Mouse (Mus musculus): ENCODE results near the gene Armc12. TPM values are rescaled to one million over a fixed set of nuclear protein-coding genes. Genes with fewer than 3 reads are reported as not detected.

The Armc12 gene
- total RNA-seq, 2 experiments from 2014 or later = not detected

DNA sequence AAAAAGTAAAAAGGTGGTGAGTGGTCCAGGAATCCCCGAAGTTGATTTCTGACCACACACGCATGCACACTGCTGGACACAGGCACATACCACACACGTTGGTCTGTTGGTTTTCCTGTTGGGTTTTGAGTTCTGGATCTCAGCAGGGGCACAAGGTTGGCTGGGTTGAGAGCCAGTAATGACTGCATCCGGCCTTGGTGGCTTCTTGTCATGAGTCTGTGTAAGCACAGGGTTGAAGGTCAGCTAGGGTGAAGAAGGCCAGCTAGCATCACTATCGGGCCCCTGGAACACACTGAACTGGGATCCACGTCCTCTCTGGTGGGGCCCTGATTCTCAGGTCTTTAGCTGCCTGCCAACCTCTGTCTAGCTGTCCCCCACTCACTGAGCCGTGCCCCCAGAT is 41.9 kb downstream of the Armc12 start:
- no peak for ATAC-seq (replicated peaks; ENCODE audit: low FRiP score, poor library complexity, severe bottlenecking)

DNA sequence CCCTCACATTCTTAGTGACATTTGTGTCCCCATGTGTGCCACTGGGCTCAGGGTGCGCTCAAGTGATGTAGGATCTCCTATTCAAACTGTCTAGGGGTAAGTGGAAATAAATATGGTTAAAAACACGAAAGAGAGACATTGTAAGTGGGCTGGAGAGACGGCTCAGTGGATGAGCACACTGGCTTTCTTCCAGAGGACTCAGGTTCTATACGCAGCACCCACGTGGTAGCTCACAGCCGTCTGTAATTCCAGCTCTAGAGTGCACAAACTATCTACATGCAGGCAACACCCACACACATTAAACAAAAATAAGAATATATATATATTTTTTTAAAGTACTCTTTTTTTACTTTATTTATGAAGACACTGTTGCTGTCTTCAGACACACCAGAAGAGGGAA is 42.3 kb downstream of the Armc12 start:
- ATAC-seq (replicated peaks; ENCODE audit: low FRiP score, poor library complexity, severe bottlenecking) = no peak

DNA sequence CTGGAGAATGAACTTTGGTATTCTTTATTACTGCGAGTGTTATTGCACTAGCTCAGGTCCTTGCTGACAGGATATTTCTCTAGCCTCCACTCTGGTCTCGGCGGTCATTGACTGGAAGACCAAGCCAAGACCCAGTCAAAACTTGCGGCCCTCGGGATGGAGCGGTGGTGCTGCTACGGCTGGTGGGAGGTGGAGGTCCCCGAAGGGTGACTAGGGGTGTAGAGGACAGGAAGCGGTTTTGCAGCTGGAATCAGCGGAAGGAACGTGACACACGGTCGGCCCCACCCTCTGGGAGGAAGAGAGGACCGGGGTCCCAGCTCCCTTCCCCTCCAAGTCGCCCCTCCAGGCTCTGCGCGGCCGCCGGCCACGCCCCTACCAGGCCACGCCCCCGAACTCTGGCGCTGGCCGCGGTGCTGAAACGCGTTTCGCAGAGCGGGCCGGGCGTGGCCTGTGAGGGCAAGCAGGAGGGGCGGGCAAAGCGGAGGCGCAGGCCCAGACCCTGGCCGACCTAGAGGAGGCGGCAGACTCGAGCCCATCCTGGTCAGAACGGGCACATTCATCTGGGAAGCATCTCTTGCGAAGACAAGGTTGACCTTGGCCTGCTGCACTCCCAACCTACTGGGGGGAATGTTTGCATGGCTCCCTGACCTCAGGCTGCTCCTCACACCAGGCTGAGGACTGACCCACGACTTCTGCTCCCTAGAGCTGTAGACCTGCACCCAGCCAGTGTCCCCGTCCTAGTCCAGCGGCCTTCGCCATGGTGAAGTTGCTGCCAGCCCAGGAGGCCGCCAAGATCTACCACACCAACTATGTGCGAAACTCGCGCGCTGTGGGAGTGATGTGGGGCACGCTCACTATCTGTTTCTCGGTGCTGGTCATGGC is 44.9 kb downstream of the Armc12 start, which contains the start of gene Lhfpl5:
Gene Lhfpl5, plus strand, starts transcription at position 398 of the 882 bp plus-strand sequence.
- ATAC-seq (replicated peaks; ENCODE audit: low FRiP score, poor library complexity, severe bottlenecking) = 0 out of 2 replicates have a peak, but pooled peaks have one; percentile 44

DNA sequence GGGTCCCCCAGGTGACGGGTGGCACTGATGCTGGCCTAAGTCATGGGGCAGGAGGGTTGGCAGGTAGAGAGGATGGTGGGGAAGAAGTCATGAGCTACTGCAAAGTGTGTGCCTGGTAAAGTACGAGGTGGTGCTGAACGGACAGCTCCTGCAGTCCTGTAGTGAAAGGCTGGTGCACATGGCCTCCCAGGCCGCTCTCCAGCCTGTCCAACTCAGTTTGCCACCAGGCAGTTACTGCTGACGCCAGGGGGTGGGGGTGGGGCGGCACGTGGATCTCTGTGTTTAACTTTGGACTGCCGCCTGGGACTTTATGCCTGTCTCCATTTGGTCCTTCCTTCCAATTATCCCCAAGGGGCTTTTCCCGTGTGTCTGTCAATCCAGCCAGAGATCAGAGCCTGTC is 49.8 kb downstream of the Armc12 start:
- no peak for ATAC-seq (replicated peaks; ENCODE audit: low FRiP score, poor library complexity, severe bottlenecking)

DNA sequence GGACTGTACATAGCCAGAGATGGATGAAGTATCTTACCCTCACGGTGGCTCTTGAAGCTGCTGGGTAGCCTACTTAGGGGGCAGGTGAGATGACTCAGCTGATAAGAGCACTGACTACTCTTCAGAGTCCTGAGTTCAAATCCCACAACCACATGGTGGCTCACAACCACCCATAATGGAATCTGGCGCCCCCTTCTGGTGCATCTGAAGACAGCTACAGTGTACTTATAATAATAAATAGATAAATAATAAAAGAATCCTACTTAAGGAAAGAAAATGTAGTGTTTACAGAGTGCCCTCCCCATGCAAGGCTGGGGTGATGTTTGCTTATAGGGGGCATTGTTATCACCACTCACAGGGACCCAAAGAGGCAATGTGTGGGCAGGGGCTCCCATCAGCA is 50.5 kb downstream of the Armc12 start:
- no peak for ATAC-seq (replicated peaks; ENCODE audit: low FRiP score, poor library complexity, severe bottlenecking)

DNA sequence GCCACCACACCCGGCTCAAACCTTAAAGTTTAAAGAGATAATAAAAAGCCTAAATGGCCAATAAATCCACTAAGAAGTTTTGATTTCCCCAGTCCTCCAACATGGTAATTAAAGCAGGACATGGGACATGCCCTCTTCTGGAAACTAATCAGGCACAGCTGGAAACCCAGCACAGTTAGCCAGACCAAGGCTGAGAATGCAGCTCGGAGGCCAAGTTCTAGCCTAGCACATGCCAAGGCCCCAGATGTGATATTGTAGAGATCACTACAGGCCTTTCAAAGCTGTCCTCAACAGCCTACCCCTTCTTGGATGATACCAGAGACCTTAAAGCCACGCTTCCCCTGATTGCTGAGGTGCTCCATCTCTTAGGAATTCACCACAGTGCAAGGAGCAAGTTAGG is 55.9 kb downstream of the Armc12 start:
- no peak for ATAC-seq (replicated peaks; ENCODE audit: low FRiP score, poor library complexity, severe bottlenecking)

DNA sequence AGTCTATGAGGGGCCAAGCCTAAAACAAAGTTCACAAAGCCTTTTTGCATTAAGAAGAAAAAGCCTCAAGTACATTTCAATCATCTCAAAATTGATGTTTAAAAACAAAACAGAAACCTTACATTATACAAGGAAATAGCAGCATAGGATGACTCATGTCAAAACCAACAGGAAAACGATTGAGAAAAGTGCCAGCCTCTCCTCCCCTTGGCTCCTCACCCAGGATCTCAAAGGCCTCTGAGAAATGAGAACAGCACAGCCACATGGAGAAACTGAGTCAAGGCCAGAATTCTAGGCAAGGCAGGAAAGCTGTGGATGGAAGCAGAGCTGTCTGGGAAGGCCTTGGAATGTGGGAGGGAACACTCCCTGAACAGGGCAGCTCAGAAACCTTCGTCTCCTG is 58.0 kb downstream of the Armc12 start:
- ATAC-seq (replicated peaks; ENCODE audit: low FRiP score, poor library complexity, severe bottlenecking) = no peak

Other genes starting within 250 kb of the Armc12 start
- gene Fance, start 217.3 kb upstream of the Armc12 start, total RNA-seq (2015; ENCODE audit: low replicate concordance) = 9.7 and 10.5 TPM in 2 replicates
- 0.76 and 9.8 TPM in 2 replicates for gene Fance, start 217.3 kb upstream of the Armc12 start, total RNA-seq (2017; ENCODE audit: low replicate concordance)
- gene Rpl10a, start 202.3 kb upstream of the Armc12 start, total RNA-seq (2015; ENCODE audit: low replicate concordance) = 515 and 750 TPM in 2 replicates
- 184 and 203 TPM in 2 replicates for gene Rpl10a, start 202.3 kb upstream of the Armc12 start, total RNA-seq (2017; ENCODE audit: low replicate concordance)
- not detected in 2 replicates for gene Tead3, start 180.0 kb upstream of the Armc12 start, total RNA-seq (2015; ENCODE audit: low replicate concordance)
- not detected in 2 replicates for gene Tead3, start 180.0 kb upstream of the Armc12 start, total RNA-seq (2017; ENCODE audit: low replicate concordance)
- not detected in 2 replicates for gene Tulp1, start 165.6 kb upstream of the Armc12 start, total RNA-seq (2015; ENCODE audit: low replicate concordance)
- gene Tulp1, start 165.6 kb upstream of the Armc12 start, total RNA-seq (2017; ENCODE audit: low replicate concordance) = not detected in 2 replicates
- 5.9 and 6.8 TPM in 2 replicates for gene Fkbp5, start 13.3 kb upstream of the Armc12 start, total RNA-seq (2015; ENCODE audit: low replicate concordance)
- gene Fkbp5, start 13.3 kb upstream of the Armc12 start, total RNA-seq (2017; ENCODE audit: low replicate concordance) = 7.6 and 10.6 TPM in 2 replicates
- not detected in 2 replicates for gene Clpsl2, start 18.6 kb downstream of the Armc12 start, total RNA-seq (2015; ENCODE audit: low replicate concordance)
- gene Clpsl2, start 18.6 kb downstream of the Armc12 start, total RNA-seq (2017; ENCODE audit: low replicate concordance) = not detected in 2 replicates
- not detected in 2 replicates for gene Clps, start 30.0 kb downstream of the Armc12 start, total RNA-seq (2015; ENCODE audit: low replicate concordance)
- not detected in 2 replicates for gene Clps, start 30.0 kb downstream of the Armc12 start, total RNA-seq (2017; ENCODE audit: low replicate concordance)
- not detected in 2 replicates for gene Lhfpl5, start 44.8 kb downstream of the Armc12 start, total RNA-seq (2015; ENCODE audit: low replicate concordance)
- not detected in 2 replicates for gene Lhfpl5, start 44.8 kb downstream of the Armc12 start, total RNA-seq (2017; ENCODE audit: low replicate concordance)
- gene Srpk1, start 91.9 kb downstream of the Armc12 start, total RNA-seq (2015; ENCODE audit: low replicate concordance) = 14.7 and 15.1 TPM in 2 replicates
- gene Srpk1, start 91.9 kb downstream of the Armc12 start, total RNA-seq (2017; ENCODE audit: low replicate concordance) = 23.9 and 36.2 TPM in 2 replicates
- gene Slc26a8, start 159.4 kb downstream of the Armc12 start, total RNA-seq (2015; ENCODE audit: low replicate concordance) = 5.0 TPM in 1 of 2 replicates, not detected in the other
- 1.3 and 3.9 TPM in 2 replicates for gene Slc26a8, start 159.4 kb downstream of the Armc12 start, total RNA-seq (2017; ENCODE audit: low replicate concordance)
- gene Mapk14, start 160.5 kb downstream of the Armc12 start, total RNA-seq (2015; ENCODE audit: low replicate concordance) = 53.7 and 58.7 TPM in 2 replicates
- gene Mapk14, start 160.5 kb downstream of the Armc12 start, total RNA-seq (2017; ENCODE audit: low replicate concordance) = 63.1 and 64.9 TPM in 2 replicates
- gene AC170998.1, start 195.3 kb downstream of the Armc12 start, total RNA-seq (2015; ENCODE audit: low replicate concordance) = 2.1 TPM in 1 of 2 replicates, not detected in the other
- gene AC170998.1, start 195.3 kb downstream of the Armc12 start, total RNA-seq (2017; ENCODE audit: low replicate concordance) = 13.0 TPM in 1 of 2 replicates, not detected in the other
- gene Mapk13, start 238.5 kb downstream of the Armc12 start, total RNA-seq (2015; ENCODE audit: low replicate concordance) = 2.2 and 12.2 TPM in 2 replicates
- 0.61 and 4.2 TPM in 2 replicates for gene Mapk13, start 238.5 kb downstream of the Armc12 start, total RNA-seq (2017; ENCODE audit: low replicate concordance)